Mouse (Mus musculus): Measurements from ENCODE around the gene Pdcd2.
"Not testable (repeated sequence)": the region's sequence is repeated elsewhere in the genome, so short reads cannot be mapped to it uniquely, and the experiment has no call there.

The Pdcd2 gene

GRCm38 (mm10) chr17:15526986-15527810, at the start of gene Pdcd2:
TSS of gene Pdcd2 (minus strand) at chr17:15527301.
- DNase-seq (ENCODE audit: low spot score), result peak; percentile 94

GRCm38 (mm10) chr17:15575056-15575455, 48.0 kb upstream of the Pdcd2 start:
- peak; percentile 65 for DNase-seq (ENCODE audit: low spot score)

- no peak for DNase-seq (ENCODE audit: low spot score)
These were observed 39.8 kb upstream of the Pdcd2 start for GRCm38 (mm10) chr17:15566908-15567307.

- DNase-seq (ENCODE audit: low spot score), result no peak
These were observed 37.8 kb upstream of the Pdcd2 start for GRCm38 (mm10) chr17:15564928-15565300.

GRCm38 (mm10) chr17:15564014-15564927, 37.2 kb upstream of the Pdcd2 start, which contains the start of gene Prdm9:
TSS of gene Prdm9 (minus strand) at chr17:15564354.
- DNase-seq (ENCODE audit: low spot score), result peak; percentile 95

GRCm38 (mm10) chr17:15559946-15560345, 32.8 kb upstream of the Pdcd2 start:
- DNase-seq (ENCODE audit: low spot score), result no peak

- no peak for DNase-seq (ENCODE audit: low spot score)
These were observed 22.6 kb upstream of the Pdcd2 start for GRCm38 (mm10) chr17:15549713-15550112.

- no peak for DNase-seq (ENCODE audit: low spot score)
These were observed 19.3 kb upstream of the Pdcd2 start for GRCm38 (mm10) chr17:15546440-15546839.

- DNase-seq (ENCODE audit: low spot score), result not testable (repeated sequence)
These were observed 16.8 kb upstream of the Pdcd2 start for GRCm38 (mm10) chr17:15543868-15544267.

- no peak for DNase-seq (ENCODE audit: low spot score)
These were observed 13.2 kb upstream of the Pdcd2 start for GRCm38 (mm10) chr17:15540309-15540708.

- no peak for DNase-seq (ENCODE audit: low spot score)
These were observed 9.4 kb upstream of the Pdcd2 start for GRCm38 (mm10) chr17:15536457-15536904.

GRCm38 (mm10) chr17:15535943-15536342, 8.8 kb upstream of the Pdcd2 start:
- DNase-seq (ENCODE audit: low spot score), result no peak

- DNase-seq (ENCODE audit: low spot score), result no peak
These were observed 8.2 kb upstream of the Pdcd2 start for GRCm38 (mm10) chr17:15535162-15535800.

- DNase-seq (ENCODE audit: low spot score), result peak; percentile 36
These were observed 3.0 kb upstream of the Pdcd2 start for GRCm38 (mm10) chr17:15530141-15530540.

GRCm38 (mm10) chr17:15528887-15529286, 1.8 kb upstream of the Pdcd2 start:
- DNase-seq (ENCODE audit: low spot score), result no peak

GRCm38 (mm10) chr17:15527811-15528136, 673 bp upstream of the Pdcd2 start:
- no peak for DNase-seq (ENCODE audit: low spot score)

GRCm38 (mm10) chr17:15526304-15526703, 797 bp downstream of the Pdcd2 start:
- no peak for DNase-seq (ENCODE audit: low spot score)

GRCm38 (mm10) chr17:15518766-15519165, 8.3 kb downstream of the Pdcd2 start:
- DNase-seq (ENCODE audit: low spot score), result no peak

- no peak for DNase-seq (ENCODE audit: low spot score)
These were observed 8.9 kb downstream of the Pdcd2 start for GRCm38 (mm10) chr17:15518186-15518585.

GRCm38 (mm10) chr17:15517776-15518175, 9.3 kb downstream of the Pdcd2 start:
- no peak for DNase-seq (ENCODE audit: low spot score)

- no peak for DNase-seq (ENCODE audit: low spot score)
These were observed 16.4 kb downstream of the Pdcd2 start for GRCm38 (mm10) chr17:15510694-15511093.

- peak; percentile 99 for DNase-seq (ENCODE audit: low spot score)
These were observed 27.3 kb downstream of the Pdcd2 start, which contains the start of the genes Psmb1 and Tbp for GRCm38 (mm10) chr17:15499656-15500394. TSS of gene Psmb1 (minus strand) at chr17:15499751. TSS of gene Tbp (plus strand) at chr17:15499888.

Data from adipocyte (in vitro differentiated cells).